Mouse (Mus musculus) lung, embryonic 16.5 days (tissue): Measurements from ENCODE around the gene 1110032F04Rik. TPM values are rescaled to one million over a fixed set of nuclear protein-coding genes. Genes with fewer than 3 reads are reported as not detected.

Experiments
- ATAC-seq: fragments of 200-750 bp; cut with Nextera tagmentation; 2 replicates; pipeline ENCODE4 v1.8.0; 2017; ENCODE audit warnings: low read depth, mild to moderate bottlenecking, moderate library complexity
- H3K27ac ChIP-seq: fragments of 300-500 bp; sonication (generic); 2 replicates; pipeline ENCODE4 v1.5.1; 2014; ENCODE audit warnings: mild to moderate bottlenecking, control low read depth, low read length
- H3K27me3 ChIP-seq: fragments of 300-500 bp; sonication (generic); 2 replicates; pipeline ENCODE4 v1.6.1; 2014; ENCODE audit warnings: low read depth, low read length, mixed read lengths; ENCODE audit not compliant: control insufficient read depth, insufficient read depth
- H3K36me3 ChIP-seq: fragments of 300-500 bp; sonication (generic); 2 replicates; pipeline ENCODE4 v1.6.1; 2014; ENCODE audit warnings: low read length; ENCODE audit not compliant: control insufficient read depth, insufficient read depth
- H3K4me1 ChIP-seq: fragments of 300-500 bp; sonication (generic); replicated peaks from 2 replicates; pipeline ENCODE4 v1.6.1; 2014; ENCODE audit warnings: low read length, mixed read lengths; ENCODE audit not compliant: control insufficient read depth, insufficient read depth
- H3K4me2 ChIP-seq: fragments of 300-500 bp; sonication (generic); 2 replicates; pipeline ENCODE4 v1.6.1; 2014; ENCODE audit warnings: low read depth, low read length, control low read depth
- H3K4me3 ChIP-seq: fragments of 300-500 bp; sonication (generic); 2 replicates; pipeline ENCODE4 v1.5.1; 2014; ENCODE audit warnings: mild to moderate bottlenecking, low read length, control low read depth
- H3K9ac ChIP-seq: fragments of 300-500 bp; sonication (generic); 2 replicates; pipeline ENCODE4 v1.6.1; 2014; ENCODE audit warnings: low read length, control low read depth
- H3K9me3 ChIP-seq: fragments of 300-500 bp; sonication (generic); 2 replicates; pipeline ENCODE4 v1.6.1; 2016; ENCODE audit warnings: low read length; ENCODE audit not compliant: control insufficient read depth
- WGBS: fragments of 180-500 bp; shearing (Covaris S2); extraction: QIAGEN DNeasy Blood & Tissue Kit; methylation state at CpG from one replicate; pipeline ENCODE4 v1.1.7; 2014; 5-methylcytosine and 5-hydroxymethylcytosine counted together
- polyA plus RNA-seq: library from polyadenylated mRNA; unstranded; fragments of >200 nt; fragmentation: Nextera tagmentation; extraction: Ambion mirVana; gene quantifications from 2 replicates; pipeline ENCODE4 v1.2.1, GENCODE M21; 2015

Gene 1110032F04Rik
- polyA plus RNA-seq, 1 experiment from 2014 or later = 0.46 TPM

DNA sequence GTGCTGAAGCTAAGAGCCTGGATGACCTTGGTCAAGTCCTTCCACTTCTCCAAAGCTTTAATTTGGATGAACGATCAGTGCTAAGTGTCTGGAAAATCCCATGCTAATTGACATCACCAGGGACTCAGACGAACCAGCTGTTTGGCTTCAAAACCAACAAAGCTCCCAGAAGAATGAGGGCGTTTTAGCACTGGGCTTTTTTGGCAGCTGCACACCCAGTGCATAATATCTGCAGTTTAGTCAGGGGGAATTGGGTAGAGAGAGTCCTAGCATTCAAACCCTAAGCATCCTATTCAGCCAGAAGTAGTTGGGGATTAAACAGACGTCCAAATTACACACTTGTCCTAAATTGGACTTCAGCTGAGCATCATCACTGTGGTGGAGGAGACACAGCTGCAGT is 29.2 kb upstream of the 1110032F04Rik start:
- no peak overlapping the region for H3K27ac ChIP-seq
- no peak overlapping the region for H3K4me2 ChIP-seq
- WGBS = 49% methylated on average over 4 of the region's 4 CpGs
- H3K9me3 ChIP-seq = no peaks in the 10 kb centered on the region
- no peak for ATAC-seq
- H3K9ac ChIP-seq = no peak overlapping the region
- no peaks in the 10 kb centered on the region for H3K36me3 ChIP-seq
- no peak overlapping the region for H3K4me3 ChIP-seq
- H3K27me3 ChIP-seq = no peaks in the 10 kb centered on the region
- no peaks in the 10 kb centered on the region for H3K4me1 ChIP-seq

DNA sequence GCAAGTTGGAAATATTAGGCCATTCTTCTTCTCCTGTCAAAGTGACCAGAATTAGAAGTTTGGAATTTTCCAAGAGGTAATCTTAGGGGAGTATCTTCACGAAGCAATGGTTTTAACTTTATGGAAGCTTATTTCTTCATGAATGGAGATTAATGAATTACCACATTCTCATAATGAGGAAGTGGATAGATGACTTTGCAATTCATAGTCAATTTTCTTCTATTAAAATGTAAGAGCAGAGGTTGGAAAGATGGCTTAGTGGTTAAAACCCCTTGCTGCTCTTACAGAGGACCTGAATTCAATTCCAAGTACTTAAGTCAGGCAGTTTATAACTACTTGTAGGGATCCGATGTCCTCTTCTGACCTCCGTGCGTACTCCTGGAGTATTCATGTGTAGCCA is 25.4 kb upstream of the 1110032F04Rik start:
- Histone ChIP-seq H3K9ac (no peak overlapping the region), H3K9me3 (no peaks in the 10 kb centered on the region), H3K4me3 (no peak overlapping the region), H3K27me3 (no peaks in the 10 kb centered on the region), H3K27ac (no peak overlapping the region), H3K4me1 (no peaks in the 10 kb centered on the region), H3K4me2 (no peak overlapping the region), H3K36me3 (no peaks in the 10 kb centered on the region)
- no peak for ATAC-seq
- WGBS = 91% methylated on average over 4 of the region's 4 CpGs

DNA sequence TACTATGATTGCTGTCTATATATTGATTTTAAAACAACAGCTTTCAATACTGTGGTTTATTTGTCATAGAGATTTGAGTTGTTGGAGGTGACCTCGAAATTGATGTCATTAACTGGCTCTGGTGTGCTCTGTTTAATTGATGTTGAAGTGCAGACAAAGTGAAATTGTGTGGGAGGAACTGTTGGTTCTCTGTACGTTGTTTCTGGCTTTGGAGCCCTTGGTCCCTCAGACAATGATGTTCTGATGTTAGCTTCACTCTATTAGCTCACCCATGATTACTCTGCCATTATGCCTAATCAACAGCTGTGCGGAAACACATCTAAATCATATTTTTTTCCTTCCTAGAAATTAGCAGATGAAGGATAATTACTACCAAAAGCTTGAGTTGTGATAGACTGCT is 21.1 kb upstream of the 1110032F04Rik start:
- ATAC-seq = no peak
- WGBS = 62% methylated on average over 3 of the region's 3 CpGs
- Histone ChIP-seq H3K4me1 (no peaks in the 10 kb centered on the region), H3K9ac (no peak overlapping the region), H3K4me3 (no peak overlapping the region), H3K27ac (no peak overlapping the region), H3K9me3 (no peaks in the 10 kb centered on the region), H3K4me2 (no peak overlapping the region), H3K27me3 (no peaks in the 10 kb centered on the region), H3K36me3 (no peaks in the 10 kb centered on the region)

GRCm38 (mm10) chr3:68852414-68852813 is 17.0 kb upstream of the 1110032F04Rik start:
- no peak overlapping the region for H3K4me2 ChIP-seq
- WGBS = 85% methylated on average over 1 of the region's 1 CpGs
- H3K27me3 ChIP-seq = no peaks in the 10 kb centered on the region
- H3K9ac ChIP-seq = no peak overlapping the region
- H3K27ac ChIP-seq = no peak overlapping the region
- no peaks in the 10 kb centered on the region for H3K36me3 ChIP-seq
- H3K9me3 ChIP-seq = no peaks in the 10 kb centered on the region
- no peak overlapping the region for H3K4me3 ChIP-seq
- no peak for ATAC-seq
- no peaks in the 10 kb centered on the region for H3K4me1 ChIP-seq

DNA sequence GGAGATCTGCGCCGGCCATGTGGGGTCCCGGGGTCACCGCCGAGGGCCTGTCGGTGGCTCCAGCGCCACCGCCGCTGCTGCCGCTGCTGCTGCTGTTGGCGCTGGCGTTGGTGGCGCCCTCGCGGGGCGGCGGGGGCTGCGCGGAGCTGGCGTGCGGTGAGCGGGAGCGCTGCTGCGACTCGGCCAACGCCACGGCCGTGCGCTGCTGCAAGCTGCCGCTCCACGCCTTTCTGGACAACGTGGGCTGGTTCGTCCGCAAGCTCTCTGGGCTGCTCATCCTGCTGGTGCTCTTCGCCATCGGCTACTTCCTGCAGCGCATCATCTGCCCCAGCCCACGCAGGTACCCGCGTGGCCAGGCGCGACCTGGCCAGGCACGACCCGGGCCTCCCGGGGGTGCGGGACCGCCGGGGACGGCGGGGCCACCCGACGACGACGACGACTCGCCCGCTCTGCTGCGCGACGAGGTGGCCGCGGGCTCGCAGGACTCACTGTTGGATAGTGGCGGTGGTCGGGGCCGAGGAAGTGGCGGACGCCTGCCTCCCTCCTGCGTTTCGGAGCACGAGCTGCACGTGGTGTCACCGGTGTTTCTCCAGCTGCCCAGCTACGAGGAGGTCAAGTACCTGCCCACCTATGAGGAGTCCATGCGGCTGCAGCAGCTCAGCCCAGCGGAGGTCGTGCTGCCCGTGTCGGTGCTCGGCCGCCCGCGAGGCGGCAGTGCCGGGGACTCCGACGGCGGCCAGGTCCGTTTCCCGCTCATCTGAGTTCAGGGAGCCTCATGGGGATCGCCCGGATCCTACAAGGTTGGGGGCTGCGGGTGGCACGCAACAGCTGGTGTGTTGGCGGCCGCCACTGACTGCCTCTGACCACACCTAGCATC is 543 bp downstream of the 1110032F04Rik start:
- Histone ChIP-seq H3K4me2 (peak overlapping the region; percentile 100), H3K27ac (no peak overlapping the region), H3K9ac (peak overlapping the region; percentile 63), H3K36me3 (no peaks in the 10 kb centered on the region), H3K4me3 (peak overlapping the region; percentile 63), H3K27me3 (peaks cover 36% of the 10 kb centered on the region), H3K4me1 (peaks cover 14% of the 10 kb centered on the region), H3K9me3 (no peaks in the 10 kb centered on the region; the same call in 1 of the 2 replicates)
- under 1% methylated on average over 80 of the region's 96 CpGs for WGBS
- ATAC-seq = peak; percentile 79

DNA sequence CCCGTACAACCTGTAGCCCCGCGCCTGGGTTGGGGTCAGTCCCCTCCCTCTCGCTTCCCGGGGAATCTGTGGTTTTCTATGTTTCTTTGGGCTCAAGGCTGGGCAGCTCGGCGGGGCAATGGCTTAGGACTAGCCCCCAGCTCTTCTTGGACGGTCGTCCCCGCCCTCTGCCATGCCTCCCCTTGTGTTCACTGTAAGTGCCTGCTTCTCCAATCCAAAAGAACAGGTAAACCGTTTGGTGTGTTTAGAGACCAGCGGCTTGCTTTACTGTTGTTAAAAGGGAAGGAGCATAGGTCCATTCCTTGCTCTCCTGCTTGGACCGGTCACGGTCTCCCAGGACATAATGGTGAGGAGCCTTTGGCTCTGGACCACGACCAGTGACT is 1.2 kb downstream of the 1110032F04Rik start:
- no peak overlapping the region for H3K27ac ChIP-seq
- no peaks in the 10 kb centered on the region for H3K36me3 ChIP-seq
- peaks cover 14% of the 10 kb centered on the region for H3K4me1 ChIP-seq
- WGBS = 3% methylated on average over 15 of the region's 15 CpGs
- H3K4me3 ChIP-seq = peak overlapping the region; percentile 63
- no peaks in the 10 kb centered on the region; the same call in 1 of the 2 replicates for H3K9me3 ChIP-seq
- ATAC-seq = no peak
- H3K27me3 ChIP-seq = peaks cover 36% of the 10 kb centered on the region
- H3K9ac ChIP-seq = peak overlapping the region; percentile 63; the same call in 1 of the 2 replicates
- H3K4me2 ChIP-seq = peak overlapping the region; percentile 100

DNA sequence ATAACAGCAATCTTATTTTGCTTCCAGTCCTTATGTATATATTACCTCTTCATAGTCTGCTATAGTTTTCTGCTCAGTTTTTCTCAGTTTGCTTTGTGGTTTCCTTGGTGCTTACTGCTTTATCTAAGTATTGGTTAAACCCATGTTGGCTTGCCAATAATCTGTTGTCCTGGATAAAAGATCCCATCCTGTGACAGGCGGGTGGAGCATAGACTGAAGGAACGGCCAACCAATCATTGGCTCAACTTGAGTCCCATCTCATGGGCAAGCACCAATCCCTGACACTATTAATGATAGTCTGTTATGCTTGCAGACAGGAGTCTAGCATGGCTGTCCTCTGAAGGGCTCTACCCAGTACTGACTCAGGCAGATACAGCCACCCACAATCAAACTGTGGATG is 4.7 kb downstream of the 1110032F04Rik start:
- Histone ChIP-seq H3K4me1 (peaks cover 11% of the 10 kb centered on the region), H3K9me3 (no peaks in the 10 kb centered on the region), H3K4me2 (no peak overlapping the region), H3K27ac (no peak overlapping the region), H3K4me3 (no peak overlapping the region), H3K36me3 (no peaks in the 10 kb centered on the region), H3K9ac (no peak overlapping the region), H3K27me3 (peaks cover 19% of the 10 kb centered on the region)
- ATAC-seq = no peak
- WGBS = 77% methylated on average over 2 of the region's 2 CpGs

DNA sequence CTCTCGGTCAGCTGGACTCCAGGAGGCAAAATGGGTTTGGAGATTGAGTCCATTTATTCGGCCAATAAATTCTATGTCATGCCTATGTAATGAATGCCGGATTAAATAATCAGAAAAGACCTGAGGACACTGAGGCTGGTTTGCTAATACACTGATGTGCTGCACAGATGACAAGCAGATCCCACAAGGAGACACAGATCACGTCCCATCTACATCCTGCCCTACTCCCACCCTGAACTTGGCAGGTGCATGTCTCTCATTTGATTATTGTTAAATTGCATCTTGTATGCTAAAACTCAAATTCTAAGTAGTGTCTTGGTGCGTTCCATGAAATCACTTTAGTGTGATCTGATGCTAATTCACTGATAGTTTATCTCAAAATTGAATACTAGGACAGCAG is 17.5 kb downstream of the 1110032F04Rik start:
- no peak overlapping the region for H3K4me3 ChIP-seq
- H3K9ac ChIP-seq = no peak overlapping the region
- no peaks in the 10 kb centered on the region for H3K27me3 ChIP-seq
- ATAC-seq = no peak
- H3K4me2 ChIP-seq = no peak overlapping the region
- H3K36me3 ChIP-seq = no peaks in the 10 kb centered on the region
- H3K4me1 ChIP-seq = no peaks in the 10 kb centered on the region
- no peak overlapping the region for H3K27ac ChIP-seq
- WGBS = 90% methylated on average over 5 of the region's 5 CpGs
- no peaks in the 10 kb centered on the region for H3K9me3 ChIP-seq

DNA sequence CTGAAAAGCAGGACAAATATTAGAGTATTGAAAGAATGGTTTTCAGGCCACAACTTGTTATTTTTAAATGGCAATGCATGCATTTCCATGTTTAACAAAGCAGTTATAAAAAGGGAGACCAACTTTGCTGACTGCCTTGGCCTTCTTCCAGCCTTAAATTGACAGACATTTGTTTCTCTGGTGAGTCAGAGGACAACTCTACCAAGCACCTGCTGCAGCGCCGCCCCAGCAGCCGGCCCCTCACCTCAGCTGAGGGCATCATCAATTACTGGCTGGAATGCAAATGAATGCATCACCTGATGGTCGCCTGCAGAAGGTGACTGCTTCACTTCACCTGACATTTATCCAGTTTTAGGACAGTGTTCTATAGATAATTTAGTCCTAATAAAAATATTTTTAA is 26.0 kb downstream of the 1110032F04Rik start:
- H3K4me2 ChIP-seq = no peak overlapping the region
- no peaks in the 10 kb centered on the region for H3K4me1 ChIP-seq
- H3K4me3 ChIP-seq = no peak overlapping the region
- WGBS = 48% methylated on average over 4 of the region's 4 CpGs
- H3K36me3 ChIP-seq = no peaks in the 10 kb centered on the region; the same call in 1 of the 2 replicates
- H3K9me3 ChIP-seq = no peaks in the 10 kb centered on the region
- no peak for ATAC-seq
- H3K27ac ChIP-seq = no peak overlapping the region
- H3K9ac ChIP-seq = no peak overlapping the region
- H3K27me3 ChIP-seq = no peaks in the 10 kb centered on the region
